Mouse (Mus musculus) ES-E14 (cell line): Measurements from ENCODE around the gene Prickle2. TPM values are rescaled to one million over a fixed set of nuclear protein-coding genes. Genes with fewer than 3 reads are reported as not detected.

Source experiments
- DNase-seq: peaks from one replicate; pipeline ENCODE4 v3.0.0-alpha.2; 2013; ENCODE audit warnings: low read depth, low spot score
- H3K27ac ChIP-seq: 2 replicates; pipeline ENCODE4 v1.5.1; 2012; ENCODE audit warnings: low read depth, mild to moderate bottlenecking, low read length, moderate library complexity, mixed read lengths; ENCODE audit not compliant: poor library complexity, insufficient read depth, severe bottlenecking
- H3K36me3 ChIP-seq: 2 replicates; pipeline ENCODE4 v1.6.1; 2012; ENCODE audit warnings: mild to moderate bottlenecking, low read length, moderate library complexity, mixed read lengths; ENCODE audit not compliant: control insufficient read depth, poor library complexity, insufficient read depth, severe bottlenecking
- H3K4me1 ChIP-seq, 2 experiments: fragments of 150-350 bp in 1 of 2; sonication (generic) in 1 of 2; 2 replicates each; pipeline ENCODE4 v1.6.1; 2012; ENCODE audit warnings: low read length in 2 of 2, mild to moderate bottlenecking in 1 of 2, mixed read lengths in 1 of 2; ENCODE audit not compliant: control insufficient read depth in 2 of 2, insufficient read depth in 2 of 2, poor library complexity in 1 of 2
- H3K4me3 ChIP-seq, 2 experiments: fragments of 150-350 bp in 1 of 2; sonication (generic) in 1 of 2; 2 replicates each; pipeline ENCODE4 v1.5.1; 2012; ENCODE audit warnings: low read length in 2 of 2, low read depth in 1 of 2, mild to moderate bottlenecking in 1 of 2, mixed read lengths in 1 of 2; ENCODE audit not compliant: insufficient read depth in 1 of 2, poor library complexity in 1 of 2, severe bottlenecking in 1 of 2
- H3K9ac ChIP-seq: 2 replicates; pipeline ENCODE4 v1.6.1; 2012; ENCODE audit warnings: low read depth, mild to moderate bottlenecking, low read length, mixed read lengths; ENCODE audit not compliant: poor library complexity, insufficient read depth, severe bottlenecking
- H3K9me3 ChIP-seq: fragments of 150-350 bp; sonication (generic); 2 replicates; pipeline ENCODE4 v1.6.1; 2012; ENCODE audit warnings: low read depth, mild to moderate bottlenecking, low read length; ENCODE audit not compliant: control insufficient read depth, insufficient read depth
- CHD2 ChIP-seq: IDR thresholded peaks from 2 replicates; pipeline ENCODE4 v1.6.1; 2014; ENCODE audit warnings: mild to moderate bottlenecking, low read depth, low read length, inconsistent platforms
- HCFC1 ChIP-seq: IDR thresholded peaks from 2 replicates; pipeline ENCODE4 v1.6.1; 2012; ENCODE audit warnings: low read length, inconsistent platforms, borderline replicate concordance; ENCODE audit not compliant: insufficient read depth
- MAFK ChIP-seq: IDR thresholded peaks from 2 replicates; pipeline ENCODE4 v1.6.1; 2014; ENCODE audit warnings: mild to moderate bottlenecking, low read depth, low read length, inconsistent platforms; ENCODE audit not compliant: insufficient read depth
- ZC3H11A ChIP-seq: IDR thresholded peaks from 2 replicates; pipeline ENCODE4 v1.6.1; 2012; ENCODE audit warnings: low read depth, mild to moderate bottlenecking, inconsistent platforms, low read length, borderline replicate concordance
- ZNF384 ChIP-seq: IDR thresholded peaks from 2 replicates; pipeline ENCODE4 v1.6.1; 2012; ENCODE audit warnings: low read depth, low read length, inconsistent platforms
- in situ Hi-C, 2 experiments: fragments of 600-800 bp; cut with MboI; formaldehyde crosslinking; loops; one replicate each; pipeline ENCODE4 v1.15.1; 2025; ENCODE audit warnings: low sequenced_read_pairs in 2 of 2, inconsistent platforms in 1 of 2; ENCODE audit not compliant: unreplicated experiment in 2 of 2
- total RNA-seq: library from RNA; depleted of rRNA; stranded (reverse); fragments of 300-350 nt; gene quantifications from 2 replicates; pipeline ENCODE4 v1.2.3, GENCODE M21; 2012; rRNA removed

Gene Prickle2
- total RNA-seq, 1 experiment, result 1.2 TPM

DNA sequence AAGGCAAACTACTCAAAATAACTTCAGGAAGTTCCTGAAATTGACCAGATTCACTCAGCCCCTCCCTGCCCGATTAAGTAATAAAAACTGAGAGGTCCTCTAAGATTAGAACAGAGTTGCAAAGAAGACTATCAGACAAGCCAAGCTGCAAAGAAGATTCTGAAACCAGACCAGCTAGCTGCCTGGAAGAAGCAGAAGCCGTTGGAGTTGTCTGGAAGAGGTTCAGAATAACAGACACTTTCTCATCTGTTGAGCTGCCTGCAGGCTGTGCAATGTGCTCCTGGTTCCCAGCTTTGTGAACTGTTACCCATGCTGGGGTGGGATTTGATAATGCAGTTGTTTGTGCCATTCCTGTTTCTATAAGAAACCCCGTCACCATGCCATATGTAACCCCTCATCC is 361.4 kb downstream of the Prickle2 start:
- no peak for DNase-seq
- no peaks in the 10 kb centered on the region for H3K36me3 ChIP-seq
- no peak overlapping the region for H3K9ac ChIP-seq
- no peaks in the 10 kb centered on the region for H3K9me3 ChIP-seq
- in situ Hi-C loops, result no loop called here
- H3K27ac ChIP-seq, result no peak overlapping the region
- H3K4me3 ChIP-seq, result no peak overlapping the region
- no peak for TF ChIP-seq CHD2
- no peak for TF ChIP-seq ZC3H11A
- TF ChIP-seq ZNF384, result no peak
- TF ChIP-seq MAFK, result no peak
- TF ChIP-seq HCFC1, result no peak
- H3K4me1 ChIP-seq, result no peaks in the 10 kb centered on the region

Other genes with a start within 250 kb of the Prickle2 start
- 1.6 and 2.5 TPM in 2 replicates for gene A730049H05Rik, start 110.3 kb upstream of the Prickle2 start, total RNA-seq
- 0.04 TPM in 1 of 2 replicates, not detected in the other for gene Gm15737, start 163.2 kb upstream of the Prickle2 start, total RNA-seq
- gene Adamts9, start 237.3 kb upstream of the Prickle2 start, total RNA-seq, result 19.1 and 21.2 TPM in 2 replicates